Mouse (Mus musculus) spleen, postnatal 4 days (tissue): Measurements from ENCODE around the gene Rhbdf2.
"Not testable (repeated sequence)": the region's sequence is repeated elsewhere in the genome, so short reads cannot be mapped to it uniquely, and the experiment has no call there.

Source experiments
- DNase-seq, 2 experiments: peaks; one replicate each; pipeline ENCODE4 v3.0.0; 2022; ENCODE audit warnings: low spot score in 2 of 2

Gene Rhbdf2

DNA sequence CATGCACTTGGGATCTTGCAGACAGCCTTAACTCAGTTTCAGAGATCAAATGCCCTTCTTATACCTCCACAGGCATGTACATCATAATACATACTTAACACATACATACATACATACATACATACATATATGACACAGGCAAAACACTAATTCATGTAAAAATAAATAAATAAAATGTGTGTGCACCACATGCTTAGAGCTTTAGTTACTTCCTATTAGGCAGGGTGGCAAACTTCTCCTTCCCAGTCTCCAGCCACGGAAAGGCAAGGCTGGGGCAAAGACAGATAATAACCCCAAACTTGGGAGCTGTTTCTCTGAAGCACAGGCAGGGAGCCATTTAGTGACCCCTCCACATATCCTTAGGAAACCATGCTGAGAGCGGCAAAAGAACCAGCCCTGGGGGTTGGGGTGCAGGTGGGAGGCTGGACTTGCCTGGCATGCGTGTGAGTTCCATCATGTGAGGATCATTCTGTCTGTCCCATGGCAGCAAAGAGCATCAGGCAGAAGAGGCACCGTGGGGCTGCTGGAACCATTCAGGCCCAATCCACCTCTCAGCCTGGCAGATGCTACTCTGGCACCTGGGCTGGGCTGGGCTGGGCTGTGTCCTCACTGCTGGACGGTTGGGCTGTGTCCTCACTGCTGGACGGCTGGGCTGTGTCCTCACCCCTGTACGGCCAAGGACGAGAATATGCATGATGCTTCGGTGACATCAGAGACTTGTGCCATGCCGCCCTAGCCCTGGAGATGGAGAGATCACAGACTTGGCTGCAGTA lies at the start of gene Rhbdf2:
Rhbdf2 (minus strand) TSS at position 721 of the 773 bp plus-strand sequence.
- DNase-seq: no peak

DNA sequence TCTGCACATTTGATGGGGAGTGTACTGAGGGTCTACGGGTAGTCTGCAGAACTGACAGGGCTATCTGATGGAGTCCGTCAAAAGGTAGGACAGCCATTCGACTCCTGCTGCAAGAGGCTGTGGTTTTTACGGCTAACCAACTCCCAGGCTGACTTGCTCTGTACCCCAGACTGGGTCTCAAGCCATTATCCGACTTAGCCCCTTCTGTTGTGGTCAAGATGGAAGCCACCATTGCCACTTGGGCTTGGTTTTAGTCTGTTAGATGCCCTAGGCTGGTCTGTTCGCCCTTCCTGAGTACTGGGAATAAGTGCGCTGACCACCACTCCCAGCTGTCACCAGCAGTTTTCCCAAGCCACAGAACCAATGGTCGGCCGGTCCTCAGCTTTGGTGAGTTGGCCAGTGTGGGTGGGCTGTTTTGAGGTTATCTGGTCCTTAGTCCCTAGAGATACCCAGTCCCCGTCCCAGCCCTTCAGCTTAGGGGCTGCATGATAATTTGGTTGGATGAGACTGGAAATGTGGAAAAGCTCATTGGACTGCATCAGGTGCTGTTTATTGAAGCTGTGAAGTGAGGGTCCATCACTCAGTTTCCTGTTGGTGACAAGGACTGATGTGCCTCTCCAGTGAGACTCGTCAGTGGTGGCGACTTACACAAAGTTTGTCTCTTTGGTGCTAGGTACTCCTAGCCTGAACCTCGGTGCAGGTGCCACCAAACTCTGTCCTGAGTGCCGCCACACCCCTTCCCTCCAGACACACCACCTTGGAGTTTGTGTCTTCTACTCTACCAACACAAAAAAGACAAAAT lies 49.6 kb upstream of the Rhbdf2 start:
- DNase-seq: no peak

DNA sequence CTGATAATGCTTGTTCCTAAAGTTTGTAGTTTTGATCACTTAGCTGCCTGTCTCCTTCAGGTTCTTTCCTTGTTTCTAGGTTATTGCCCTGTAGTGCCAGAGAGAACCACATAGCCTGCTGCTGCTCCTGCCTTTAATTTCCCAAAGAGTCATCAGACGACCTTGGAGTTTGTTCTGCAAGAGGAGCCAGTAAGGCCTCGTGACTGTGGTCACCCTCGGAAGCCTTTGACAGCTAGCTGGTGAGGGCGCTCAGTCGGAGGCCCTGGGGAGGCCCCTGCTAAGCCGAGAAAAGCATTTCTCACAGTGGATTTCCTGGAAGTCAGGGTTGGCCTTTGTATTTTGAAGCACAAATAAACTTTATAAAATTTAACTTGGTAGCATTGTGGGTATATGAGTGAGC lies 48.6 kb upstream of the Rhbdf2 start:
- DNase-seq: not testable (repeated sequence)

- DNase-seq: no peak
These were observed 48.0 kb upstream of the Rhbdf2 start for GRCm38 (mm10) chr11:116674616-116675379.

- no peak for DNase-seq
These were observed 46.6 kb upstream of the Rhbdf2 start for GRCm38 (mm10) chr11:116673410-116673809.

DNA sequence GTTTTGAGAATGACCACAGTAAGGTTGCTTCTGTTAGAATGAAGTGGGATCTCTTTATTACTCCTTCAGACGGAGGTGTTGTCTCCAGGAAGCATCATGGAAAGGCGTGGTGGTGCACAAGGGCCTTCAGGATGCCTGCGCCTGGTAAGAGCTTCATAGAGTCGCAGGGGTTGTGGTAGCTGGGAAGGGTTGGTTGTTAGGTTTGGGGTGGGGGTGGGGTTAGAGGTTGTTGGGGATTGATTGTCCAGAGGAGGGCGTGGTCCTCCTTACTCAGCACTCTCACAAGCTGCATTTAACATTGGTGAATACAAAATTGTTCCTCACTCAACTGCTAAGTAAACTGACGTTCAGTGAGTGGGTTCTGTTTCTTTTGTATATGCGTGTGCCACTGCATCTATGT lies 45.8 kb upstream of the Rhbdf2 start:
- DNase-seq: no peak

- no peak for DNase-seq
These were observed 45.1 kb upstream of the Rhbdf2 start for GRCm38 (mm10) chr11:116671845-116672434.

DNA sequence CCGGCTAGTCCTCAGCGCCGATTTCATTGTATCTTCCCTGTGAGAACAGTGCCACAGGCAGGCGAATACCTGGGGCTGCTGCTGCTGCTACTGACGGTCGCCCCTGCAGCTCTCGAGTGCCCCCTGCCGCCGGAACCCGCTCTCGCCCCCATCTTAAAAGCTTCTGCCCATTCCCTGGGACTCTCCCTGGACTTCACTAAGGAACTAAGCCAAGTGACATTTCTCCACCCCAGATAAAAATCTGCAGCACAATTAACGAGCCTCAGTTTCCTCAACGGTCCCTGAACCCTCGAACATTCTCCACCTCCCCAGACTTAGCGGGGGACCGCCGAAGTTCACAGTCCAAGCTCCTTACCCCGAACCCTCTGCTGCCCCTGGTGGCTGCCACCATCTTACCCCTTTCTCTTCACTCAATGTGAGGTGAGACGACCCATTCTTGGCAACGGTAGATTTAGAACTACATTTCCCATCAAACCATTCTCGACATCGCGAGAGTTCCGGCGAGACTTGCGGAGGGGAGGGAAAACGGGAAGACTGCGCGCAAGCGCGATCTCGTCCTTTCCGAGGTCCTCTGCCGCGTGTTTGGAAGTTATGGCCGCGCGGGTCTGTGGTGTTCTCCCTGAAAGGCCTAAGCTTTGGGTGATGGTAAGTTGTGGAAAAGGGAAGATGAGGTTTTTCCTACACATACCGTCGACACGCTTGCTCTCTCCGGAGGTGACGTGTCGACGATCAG lies 44.5 kb upstream of the Rhbdf2 start:
- peak; percentile 97 to 99 for DNase-seq

GRCm38 (mm10) chr11:116670386-116670785 lies 43.6 kb upstream of the Rhbdf2 start:
- DNase-seq: no peak

GRCm38 (mm10) chr11:116669787-116670365 lies 43.1 kb upstream of the Rhbdf2 start:
- no peak for DNase-seq

DNA sequence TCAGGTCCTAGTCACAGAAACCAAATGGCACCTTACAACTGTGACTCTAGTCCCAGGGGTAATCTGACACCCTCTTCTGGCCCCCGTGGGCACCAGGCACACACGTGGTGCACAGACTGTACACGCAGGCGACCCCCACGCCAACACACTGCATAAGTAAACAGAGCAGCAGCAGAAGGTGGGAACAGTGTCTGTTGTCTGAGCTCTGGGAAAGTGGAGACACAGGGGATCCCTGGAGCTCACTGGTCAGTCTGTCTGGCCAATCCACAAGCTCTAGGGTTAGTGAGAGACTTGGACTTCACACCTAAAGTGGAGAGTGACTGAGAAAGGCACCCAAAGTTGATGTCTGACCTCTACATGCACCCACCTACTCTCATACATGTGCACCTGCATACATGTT lies 42.5 kb upstream of the Rhbdf2 start:
- no peak for DNase-seq

- DNase-seq: no peak
These were observed 42.0 kb upstream of the Rhbdf2 start for GRCm38 (mm10) chr11:116668839-116669238.

DNA sequence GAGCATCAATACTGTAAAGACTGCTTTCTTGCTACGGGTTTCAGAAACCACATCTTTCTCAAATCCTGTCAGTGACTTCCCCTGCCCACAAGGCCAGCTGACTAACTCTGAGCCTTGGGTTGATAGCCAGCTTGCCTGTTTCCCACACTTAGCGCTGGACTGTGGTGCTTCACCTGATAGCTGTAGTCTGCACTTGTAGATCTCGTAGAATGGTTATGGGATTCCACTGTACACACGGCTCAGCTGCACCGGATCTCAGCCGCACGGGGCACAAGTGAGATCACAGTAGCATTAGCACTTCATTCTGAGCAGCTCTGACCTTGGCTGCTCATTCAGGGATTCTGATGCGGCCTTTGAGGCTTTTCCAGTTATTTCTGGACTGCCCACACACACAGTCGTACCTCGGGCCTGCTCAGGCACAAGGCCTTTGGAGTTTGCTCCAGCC lies 41.6 kb upstream of the Rhbdf2 start:
- no peak for DNase-seq

DNA sequence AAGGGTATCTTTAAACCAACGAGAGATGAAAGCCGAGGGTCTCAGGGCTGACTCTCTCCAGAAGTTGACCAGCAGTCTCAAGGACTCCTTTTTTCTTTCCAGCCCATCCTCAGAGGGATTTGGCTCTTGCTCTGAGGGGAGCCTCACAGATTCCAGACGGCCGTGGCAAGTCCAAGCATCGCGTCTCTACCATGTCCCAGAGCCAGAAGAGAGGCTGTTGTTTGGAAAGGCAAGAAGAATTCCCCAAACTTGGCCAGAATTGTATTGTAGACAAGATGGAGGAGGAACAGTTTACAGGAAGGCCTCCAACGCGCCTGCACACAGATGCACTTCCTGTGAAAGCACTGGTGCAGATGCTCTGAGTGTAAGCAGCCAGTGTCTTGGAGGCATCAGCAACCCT lies 41.1 kb upstream of the Rhbdf2 start:
- DNase-seq: no peak

GRCm38 (mm10) chr11:116667012-116667411 lies 40.2 kb upstream of the Rhbdf2 start:
- DNase-seq: not testable (repeated sequence)

DNA sequence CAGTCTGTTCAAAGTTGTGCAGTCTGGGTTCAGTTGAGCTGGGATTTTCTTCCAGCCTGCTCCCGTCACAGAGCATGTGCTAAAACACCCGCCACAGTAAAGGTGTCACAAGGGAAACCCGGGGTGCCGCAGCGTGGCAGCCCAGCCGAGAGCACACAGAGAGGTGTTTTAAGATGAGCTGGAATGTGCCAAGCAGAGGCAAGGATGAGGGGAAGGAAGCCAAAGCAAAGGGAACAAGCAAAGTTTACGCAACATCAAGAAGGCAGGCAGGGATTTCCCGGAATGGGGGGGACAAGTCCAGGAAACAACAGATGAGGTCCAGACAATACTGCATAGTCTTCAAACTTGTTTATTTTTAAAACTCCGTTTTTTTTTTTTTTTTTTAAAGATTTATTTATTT lies 39.7 kb upstream of the Rhbdf2 start:
- no peak for DNase-seq

- DNase-seq: no peak
These were observed 38.5 kb upstream of the Rhbdf2 start for GRCm38 (mm10) chr11:116665289-116665688.

GRCm38 (mm10) chr11:116661948-116662377 lies 35.1 kb upstream of the Rhbdf2 start:
- no peak for DNase-seq

- DNase-seq: no peak
These were observed 34.6 kb upstream of the Rhbdf2 start for GRCm38 (mm10) chr11:116661291-116661947.

GRCm38 (mm10) chr11:116660181-116660580 lies 33.4 kb upstream of the Rhbdf2 start:
- no peak for DNase-seq
